Mouse (Mus musculus) G1E (cell line): Measurements from ENCODE around the gene Rab31.

ENCODE experiments used
- CTCF ChIP-seq: IDR thresholded peaks from 2 replicates; pipeline ENCODE4 v1.5.1; 2012; ENCODE audit warnings: low read depth, low read length, inconsistent platforms, mixed read lengths
- GATA1 ChIP-seq: IDR thresholded peaks from 2 replicates; pipeline ENCODE4 v1.6.1; 2012; ENCODE audit warnings: borderline replicate concordance, low read length, inconsistent platforms, mixed read lengths
- POLR2AphosphoS5 ChIP-seq: IDR thresholded peaks from 2 replicates; pipeline ENCODE4 v1.6.1; 2012; ENCODE audit warnings: low read depth, low read length, inconsistent platforms; ENCODE audit not compliant: insufficient replicate concordance
- TAL1 ChIP-seq: conservative IDR thresholded peaks from 2 replicates; pipeline ENCODE4 v1.6.1; 2012; ENCODE audit warnings: low read depth, low read length, inconsistent platforms, mixed read lengths

GRCm38 (mm10) chr17:65626301-65626700, 146.3 kb downstream of the Rab31 start:
- TF ChIP-seq CTCF (no peak), GATA1 (no peak), POLR2AphosphoS5 (no peak), TAL1 (no peak)
